Mouse (Mus musculus) embryonic facial prominence, embryonic 13.5 days (tissue): ENCODE results near the gene Fam234a. TPM values are rescaled to one million over a fixed set of nuclear protein-coding genes. Genes with fewer than 3 reads are reported as not detected.

Source experiments
- polyA plus RNA-seq: library from polyadenylated mRNA; unstranded; fragments of >200 nt; fragmentation: Nextera tagmentation; extraction: Ambion mirVana; gene quantifications from 2 replicates; pipeline ENCODE4 v1.2.1, GENCODE M21; 2015

Gene Fam234a
- polyA plus RNA-seq, 1 experiment from 2014 or later, result 43.1 TPM

Other genes with a start within 250 kb of the Fam234a start
- 22.8 and 23.5 TPM in 2 replicates for gene Rab11fip3, start 174.7 kb downstream of the Fam234a start, polyA plus RNA-seq
- 42.9 and 44.9 TPM in 2 replicates for gene Decr2, start 153.9 kb downstream of the Fam234a start, polyA plus RNA-seq
- 138 and 142 TPM in 2 replicates for gene Nme4, start 148.6 kb downstream of the Fam234a start, polyA plus RNA-seq
- 1.4 and 1.7 TPM in 2 replicates for gene Tmem8, start 130.9 kb downstream of the Fam234a start, polyA plus RNA-seq
- gene Mrpl28, start 120.7 kb downstream of the Fam234a start, polyA plus RNA-seq, result 180 and 209 TPM in 2 replicates
- gene Axin1, start 105.6 kb downstream of the Fam234a start, polyA plus RNA-seq, result 9.9 and 10.5 TPM in 2 replicates
- gene Pdia2, start 45.2 kb downstream of the Fam234a start, polyA plus RNA-seq, result 0.28 and 0.95 TPM in 2 replicates
- gene Rgs11, start 41.3 kb downstream of the Fam234a start, polyA plus RNA-seq, result 11.4 and 14.6 TPM in 2 replicates
- 10.2 and 16.4 TPM in 2 replicates for gene Arhgdig, start 36.5 kb downstream of the Fam234a start, polyA plus RNA-seq
- gene Luc7l, start 8.7 kb upstream of the Fam234a start, polyA plus RNA-seq, result 134 TPM in 2 replicates
- 0.67 and 0.89 TPM in 2 replicates for gene Neurl1b, start 170.6 kb upstream of the Fam234a start, polyA plus RNA-seq